In genomic region chr2:132578059-132578458, GRCm38 (mm10) we compare ENCODE assay signal across 7 mouse cellular contexts. TPM values are rescaled to one million over a fixed set of nuclear protein-coding genes. Genes with fewer than 3 reads are reported as not detected.
DNase-seq lines count a peak whose midpoint lies in the region; ATAC-seq and TF ChIP-seq lines count a peak whose summit lies in the region.

No protein-coding gene starts in this region.

- 3% methylated on average over 22 of the region's 38 CpGs for WGBS in intestine, postnatal 0 days
- 1% methylated on average over 37 of the region's 38 CpGs for WGBS in midbrain, embryonic 12.5 days
- WGBS in small intestine, adult 2 months, result 1% methylated on average over 38 of the region's 38 CpGs

- no peaks in the 10 kb centered on the region for H3K4me1 ChIP-seq in intestine, postnatal 0 days (replicated peaks; ENCODE audit: control insufficient read depth, insufficient read depth, low read length)
- H3K4me1 ChIP-seq in midbrain, embryonic 12.5 days, result peaks cover 28% of the 10 kb centered on the region
- H3K4me1 ChIP-seq in small intestine, adult 2 months (ENCODE audit: control insufficient read depth, insufficient read depth, insufficient read length, low read length), result peaks cover 7% of the 10 kb centered on the region; the same call in 1 of the 2 replicates

- H3K9ac ChIP-seq in intestine, postnatal 0 days (ENCODE audit: low read depth, low read length), result peak overlapping the region; percentile 97
- peak overlapping the region; percentile 96 for H3K9ac ChIP-seq in midbrain, embryonic 12.5 days (replicated peaks)

- intact Hi-C loops in left cerebral cortex, postnatal 4 days (cut with DNase I), result loop anchor here (5.0 kb wide), 1 partner anchor 109 kb away; the partner anchor contains the start of gene Shld1

- peak overlapping the region; percentile 80 for H3K4me3 ChIP-seq in intestine, postnatal 0 days (ENCODE audit: low read depth, low read length)
- H3K4me3 ChIP-seq in midbrain, embryonic 12.5 days, result peak overlapping the region; percentile 82
- H3K4me3 ChIP-seq in small intestine, adult 2 months (ENCODE audit: low read depth, low read length), result peak overlapping the region; percentile 90

- H3K9me3 ChIP-seq in intestine, postnatal 0 days (ENCODE audit: control insufficient read depth), result no peaks in the 10 kb centered on the region
- 0 out of 2 replicates have a peak, but pooled peaks cover 9% of the 10 kb centered on the region for H3K9me3 ChIP-seq in midbrain, embryonic 12.5 days

- DNase-seq in adrenal gland, adult 2 months, result peak; percentile 98
- peak; percentile 87 for DNase-seq in embryo, embryonic 11.5 days (ENCODE audit: low read depth, low spot score)
- DNase-seq in gastrocnemius, postnatal 4 days (ENCODE audit: low spot score in 2 of 2), result peak; percentile 95 to 96
- DNase-seq in left cerebral cortex, postnatal 4 days, result peak; percentile 96

- no peaks in the 10 kb centered on the region for H3K36me3 ChIP-seq in intestine, postnatal 0 days (ENCODE audit: control insufficient read depth, insufficient read depth)
- no peaks in the 10 kb centered on the region for H3K36me3 ChIP-seq in midbrain, embryonic 12.5 days
- H3K36me3 ChIP-seq in small intestine, adult 2 months (ENCODE audit: control insufficient read depth, insufficient read depth, low read length), result no peaks in the 10 kb centered on the region

- H3K27ac ChIP-seq in intestine, postnatal 0 days (ENCODE audit: low read depth, low read length), result peak overlapping the region; percentile 99
- peak overlapping the region; percentile 100 for H3K27ac ChIP-seq in midbrain, embryonic 12.5 days (replicated peaks)
- peak overlapping the region; percentile 61 for H3K27ac ChIP-seq in small intestine, adult 2 months (ENCODE audit: insufficient read depth, low read depth, low read length)

- no peaks in the 10 kb centered on the region for H3K27me3 ChIP-seq in intestine, postnatal 0 days (replicated peaks; ENCODE audit: control insufficient read depth, insufficient read depth, low read length)
- no peaks in the 10 kb centered on the region for H3K27me3 ChIP-seq in midbrain, embryonic 12.5 days
- no peaks in the 10 kb centered on the region for H3K27me3 ChIP-seq in small intestine, adult 2 months (ENCODE audit: control insufficient read depth, insufficient read depth, low read length)

- peak; percentile 100 for ATAC-seq in intestine, postnatal 0 days
- peak; percentile 98 for ATAC-seq in midbrain, embryonic 12.5 days (ENCODE audit: low FRiP score, low read depth)

- peak overlapping the region; percentile 75 for H3K4me2 ChIP-seq in intestine, postnatal 0 days (replicated peaks; ENCODE audit: low read depth)
- H3K4me2 ChIP-seq in midbrain, embryonic 12.5 days (replicated peaks), result peak overlapping the region; percentile 64

- TF ChIP-seq CTCF in intestine, postnatal 0 days (IDR thresholded peaks at IDR 0.05; ENCODE audit: low read depth), result peak; percentile 74
- TF ChIP-seq CTCF in small intestine, adult 2 months (IDR thresholded peaks at IDR 0.05; ENCODE audit: extremely low read depth, insufficient read length, insufficient replicate concordance, low read depth, low read length), result peak; percentile 30; the same call in 1 of the 2 replicates

- peak; percentile 95 for TF ChIP-seq POLR2A in small intestine, adult 2 months (IDR thresholded peaks at IDR 0.05; ENCODE audit: low read depth, low read length)

RNA-seq across cellular contexts. Expression of gene Gpcpd1, which starts 9.5 kb away (rescaled TPM):
- total RNA-seq in adrenal gland, adult 2 months (2021), result 10 to 100 TPM; 18.6 to 41.7 TPM
- polyA plus RNA-seq in adrenal gland, adult 2 months (2012; rRNA removed), result 1.3 and 2.1 TPM in 2 replicates
- total RNA-seq in gastrocnemius, postnatal 4 days (2021), result 10 to 100 TPM; 47.9 to 59.3 TPM
- polyA plus RNA-seq in intestine, postnatal 0 days (2015; fragmentation: Nextera tagmentation; extraction: Ambion mirVana), result 33.7 and 34.3 TPM in 2 replicates
- 10 to 100 TPM; 75.4 to 80.9 TPM for total RNA-seq in left cerebral cortex, postnatal 4 days (2021)
- 62.3 and 64.4 TPM in 2 replicates for polyA plus RNA-seq in midbrain, embryonic 12.5 days (2016; fragmentation: Nextera tagmentation; extraction: Ambion mirVana)
- 1.6 TPM in 2 replicates for polyA plus RNA-seq in small intestine, adult 2 months (2012; rRNA removed)

Comparison
In these comparisons a context has a peak if more than half of its experiments do, and no peak if none do; other contexts are left out.
1. Peak in every context shown above with its lines: DNase-seq, ATAC-seq, H3K4me3 ChIP-seq and H3K27ac ChIP-seq.
2. RNA of gene Gpcpd1, which starts 9.5 kb away (polyA plus RNA-seq): 62.3 to 64.4 TPM in midbrain, embryonic 12.5 days and 33.7 to 34.3 TPM in intestine, postnatal 0 days; 1.3 to 2.1 TPM in adrenal gland, adult 2 months and 1.6 TPM in small intestine, adult 2 months; every median in the first group is over 10 times any median in the second.